25 mouse cellular contexts compared by ENCODE assay signal in the genomic region with DNA sequence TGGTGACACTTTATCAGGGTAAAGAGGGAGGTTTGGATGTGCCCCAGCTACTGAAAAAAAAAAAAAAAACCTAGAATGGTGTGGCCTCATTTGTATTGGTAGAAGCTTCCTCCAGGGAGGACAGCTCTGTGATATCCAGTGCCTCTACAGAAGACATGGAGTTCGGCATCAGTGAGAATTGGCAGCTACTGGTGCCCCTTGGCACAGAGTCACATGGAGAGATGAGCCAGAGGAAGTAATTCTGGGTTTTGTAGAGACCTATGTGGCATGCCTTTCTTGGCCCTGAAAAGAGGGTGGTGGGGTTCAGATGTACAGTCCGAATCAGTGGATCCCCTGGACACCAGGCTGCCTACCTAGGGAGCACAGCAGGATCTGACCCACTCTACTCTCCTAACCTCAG.
"Had no signal": no experiment of that assay in that cellular context is flagged by ENCODE, and none has a peak within 500 bp of the region (broad histone marks: within the 10 kb centered on the region; RNA-seq: fewer than 3 reads in every experiment).

No protein-coding gene starts in this region.

- H3K9me3 ChIP-seq: heart, embryonic 13.5 days; heart, embryonic 15.5 days; hindbrain, embryonic 13.5 days; hindbrain, embryonic 15.5 days; kidney, embryonic 15.5 days; limb, embryonic 13.5 days; limb, embryonic 15.5 days; liver, embryonic 12.5 days had no signal

- H3K4me2 ChIP-seq: heart, embryonic 11.5 days; heart, embryonic 13.5 days; heart, embryonic 15.5 days; hindbrain, embryonic 13.5 days; hindbrain, embryonic 15.5 days; kidney, embryonic 15.5 days; limb, embryonic 13.5 days; limb, embryonic 15.5 days; liver, embryonic 12.5 days had no signal

- H3K9ac ChIP-seq: heart, embryonic 13.5 days; heart, embryonic 15.5 days; hindbrain, embryonic 13.5 days; hindbrain, embryonic 15.5 days; kidney, embryonic 15.5 days; limb, embryonic 13.5 days; limb, embryonic 15.5 days; liver, embryonic 12.5 days; liver, embryonic 14.5 days had no signal

- H3K27me3 ChIP-seq: heart, embryonic 13.5 days; heart, embryonic 15.5 days; hindbrain, embryonic 13.5 days; hindbrain, embryonic 15.5 days; kidney, embryonic 15.5 days; limb, embryonic 15.5 days; liver, embryonic 12.5 days had no signal

- H3K36me3 ChIP-seq: heart, embryonic 13.5 days; heart, embryonic 15.5 days; hindbrain, embryonic 13.5 days; hindbrain, embryonic 15.5 days; kidney, embryonic 15.5 days; limb, embryonic 13.5 days; limb, embryonic 15.5 days; liver, embryonic 12.5 days had no signal

- H3K27ac ChIP-seq: heart, adult 2 months; heart, embryonic 13.5 days; heart, embryonic 15.5 days; hindbrain, embryonic 13.5 days; hindbrain, embryonic 15.5 days; hindbrain, postnatal 0 days; kidney, embryonic 15.5 days; kidney, postnatal 0 days; limb, embryonic 13.5 days; limb, embryonic 15.5 days; liver, embryonic 12.5 days; liver, embryonic 14.5 days had no signal

- H3K4me3 ChIP-seq: heart, adult 2 months; heart, embryonic 13.5 days; heart, embryonic 15.5 days; hindbrain, embryonic 13.5 days; hindbrain, embryonic 15.5 days; kidney, embryonic 15.5 days; limb, embryonic 13.5 days; limb, embryonic 15.5 days; liver, embryonic 12.5 days had no signal

- DNase-seq: gastrocnemius, postnatal 14 days; gastrocnemius, postnatal 36 days; heart, adult 2 months; heart, postnatal 14 days; heart, postnatal 36 days; kidney, adult 11 months; kidney, adult 2 months; kidney, adult 9 months; kidney, postnatal 14 days; kidney, postnatal 36 days; layer of hippocampus, adult 9-11 months; layer of hippocampus, postnatal 36 days had no signal

- ATAC-seq: hindbrain, postnatal 0 days; intestine, embryonic 16.5 days; liver, embryonic 12.5 days had no signal

- H3K4me1 ChIP-seq: hindbrain, embryonic 15.5 days; kidney, embryonic 15.5 days; limb, embryonic 13.5 days; limb, embryonic 15.5 days; liver, embryonic 12.5 days had no signal
